Mouse (Mus musculus) midbrain, embryonic 12.5 days (tissue): ENCODE data around the gene Mlec. TPM values are rescaled to one million over a fixed set of nuclear protein-coding genes. Genes with fewer than 3 reads are reported as not detected.
"Not testable (repeated sequence)": the region's sequence is repeated elsewhere in the genome, so short reads cannot be mapped to it uniquely, and the experiment has no call there.

Experiments used
- ATAC-seq: fragments of 200-750 bp; cut with Nextera tagmentation; 2 replicates; pipeline ENCODE4 v1.8.0; 2017; ENCODE audit warnings: low read depth, moderate TSS enrichment, moderate library complexity; ENCODE audit not compliant: low FRiP score
- H3K27ac ChIP-seq: fragments of 300-500 bp; sonication (generic); replicated peaks from 2 replicates; pipeline ENCODE4 v1.5.1; 2016; ENCODE audit warnings: mild to moderate bottlenecking
- H3K27me3 ChIP-seq: fragments of 300-500 bp; sonication (generic); 2 replicates; pipeline ENCODE4 v1.6.1; 2016; ENCODE audit warnings: mild to moderate bottlenecking
- H3K36me3 ChIP-seq: fragments of 300-500 bp; sonication (generic); 2 replicates; pipeline ENCODE4 v1.6.1; 2016
- H3K4me1 ChIP-seq: fragments of 300-500 bp; sonication (generic); 2 replicates; pipeline ENCODE4 v1.6.1; 2016
- H3K4me2 ChIP-seq: fragments of 300-500 bp; sonication (generic); replicated peaks from 2 replicates; pipeline ENCODE4 v1.6.1; 2016; ENCODE audit warnings: mild to moderate bottlenecking, moderate library complexity
- H3K4me3 ChIP-seq: fragments of 300-500 bp; sonication (generic); 2 replicates; pipeline ENCODE4 v1.5.1; 2016; ENCODE audit warnings: mild to moderate bottlenecking
- H3K9ac ChIP-seq: fragments of 300-500 bp; sonication (generic); replicated peaks from 2 replicates; pipeline ENCODE4 v1.6.1; 2016; ENCODE audit warnings: mild to moderate bottlenecking, moderate library complexity
- H3K9me3 ChIP-seq: fragments of 300-500 bp; sonication (generic); 2 replicates; pipeline ENCODE4 v1.6.1; 2016; ENCODE audit warnings: mild to moderate bottlenecking
- WGBS: fragments of 180-500 bp; shearing (Covaris S2); methylation state at CpG from one replicate; pipeline ENCODE4 v1.1.7; 2016; 5-methylcytosine and 5-hydroxymethylcytosine counted together
- polyA plus RNA-seq: library from polyadenylated mRNA; unstranded; fragments of >200 nt; fragmentation: Nextera tagmentation; extraction: Ambion mirVana; gene quantifications from 2 replicates; pipeline ENCODE4 v1.2.1, GENCODE M21; 2016

Gene Mlec
- polyA plus RNA-seq, 1 experiment from 2014 or later = 50.0 TPM

GRCm38 (mm10) chr5:115113244-115113643 lies 44.7 kb downstream of the Mlec start:
- Histone ChIP-seq H3K9ac (no peak overlapping the region), H3K27me3 (no peaks in the 10 kb centered on the region), H3K4me1 (peaks cover 10% of the 10 kb centered on the region; the same call in 1 of the 2 replicates), H3K4me2 (no peak overlapping the region), H3K36me3 (peaks cover 48% of the 10 kb centered on the region), H3K9me3 (no peaks in the 10 kb centered on the region), H3K4me3 (no peak overlapping the region), H3K27ac (no peak overlapping the region)
- WGBS = 96% methylated on average over 12 of the region's 12 CpGs
- no peak for ATAC-seq

GRCm38 (mm10) chr5:115111156-115111555 lies 46.8 kb downstream of the Mlec start:
- Histone ChIP-seq H3K4me3 (no peak overlapping the region), H3K9me3 (no peaks in the 10 kb centered on the region), H3K27ac (no peak overlapping the region), H3K4me1 (peaks cover 10% of the 10 kb centered on the region; the same call in 1 of the 2 replicates), H3K9ac (no peak overlapping the region), H3K4me2 (no peak overlapping the region), H3K36me3 (peaks cover 35% of the 10 kb centered on the region), H3K27me3 (no peaks in the 10 kb centered on the region)
- no peak for ATAC-seq
- WGBS = 99% methylated on average over 8 of the region's 8 CpGs

GRCm38 (mm10) chr5:115103253-115103652 lies 54.7 kb downstream of the Mlec start:
- H3K27ac ChIP-seq, H3K4me3 ChIP-seq, ATAC-seq, H3K27me3 ChIP-seq, H3K4me2 ChIP-seq, H3K9ac ChIP-seq, H3K9me3 ChIP-seq, H3K4me1 ChIP-seq: not testable (repeated sequence)
- H3K36me3 ChIP-seq = peaks cover 24% of the 10 kb centered on the region
- 96% methylated on average over 23 of the region's 23 CpGs for WGBS

- WGBS = 92% methylated on average over 2 of the region's 2 CpGs
- Histone ChIP-seq H3K27me3 (no peaks in the 10 kb centered on the region), H3K36me3 (peaks cover 31% of the 10 kb centered on the region), H3K9ac (no peak overlapping the region), H3K4me2 (no peak overlapping the region), H3K4me3 (no peak overlapping the region), H3K4me1 (no peaks in the 10 kb centered on the region), H3K27ac (no peak overlapping the region), H3K9me3 (no peaks in the 10 kb centered on the region)
- ATAC-seq = no peak
Observed at GRCm38 (mm10) chr5:115102231-115102630, 55.7 kb downstream of the Mlec start.

GRCm38 (mm10) chr5:115100473-115100872 lies 57.5 kb downstream of the Mlec start:
- H3K4me3 ChIP-seq = no peak overlapping the region
- H3K9me3 ChIP-seq = no peaks in the 10 kb centered on the region
- H3K4me2 ChIP-seq = no peak overlapping the region
- ATAC-seq = no peak
- no peaks in the 10 kb centered on the region for H3K4me1 ChIP-seq
- no peak overlapping the region for H3K27ac ChIP-seq
- 87% methylated on average over 6 of the region's 6 CpGs for WGBS
- H3K9ac ChIP-seq = no peak overlapping the region
- peaks cover 49% of the 10 kb centered on the region for H3K36me3 ChIP-seq
- no peaks in the 10 kb centered on the region for H3K27me3 ChIP-seq

- Histone ChIP-seq H3K36me3 (peaks cover 53% of the 10 kb centered on the region), H3K4me3 (no peak overlapping the region), H3K9ac (no peak overlapping the region), H3K4me2 (no peak overlapping the region), H3K9me3 (no peaks in the 10 kb centered on the region), H3K4me1 (no peaks in the 10 kb centered on the region), H3K27me3 (no peaks in the 10 kb centered on the region), H3K27ac (no peak overlapping the region)
- ATAC-seq = no peak
- 87% methylated on average over 9 of the region's 9 CpGs for WGBS
Observed at GRCm38 (mm10) chr5:115099991-115100390, 58.0 kb downstream of the Mlec start.

- H3K4me1 ChIP-seq = no peaks in the 10 kb centered on the region
- no peaks in the 10 kb centered on the region for H3K9me3 ChIP-seq
- no peak overlapping the region for H3K9ac ChIP-seq
- WGBS = 89% methylated on average over 5 of the region's 5 CpGs
- H3K27me3 ChIP-seq = no peaks in the 10 kb centered on the region
- no peak overlapping the region for H3K4me3 ChIP-seq
- peaks cover 58% of the 10 kb centered on the region for H3K36me3 ChIP-seq
- H3K27ac ChIP-seq = no peak overlapping the region
- no peak for ATAC-seq
- no peak overlapping the region for H3K4me2 ChIP-seq
Observed at GRCm38 (mm10) chr5:115099530-115099929, 58.4 kb downstream of the Mlec start.

- H3K27me3 ChIP-seq = no peaks in the 10 kb centered on the region
- H3K36me3 ChIP-seq = peaks cover 59% of the 10 kb centered on the region
- 98% methylated on average over 8 of the region's 8 CpGs for WGBS
- no peak within 1 kb of the TSS for H3K4me2 ChIP-seq
- no peak within 1 kb of the TSS for H3K4me3 ChIP-seq
- no peak for ATAC-seq
- no peaks in the 10 kb centered on the region for H3K9me3 ChIP-seq
- no peak within 1 kb of the TSS for H3K9ac ChIP-seq
- H3K27ac ChIP-seq = no peak within 1 kb of the TSS
- no peaks in the 10 kb centered on the region for H3K4me1 ChIP-seq
Observed at GRCm38 (mm10) chr5:115098195-115098594, 59.8 kb downstream of the Mlec start, which contains the start of gene Gm10401. Gm10401 (minus strand) TSS chr5:115098295.

Other genes with a start within 250 kb of the Mlec start
- gene Oasl1, start 234.9 kb downstream of the Mlec start, polyA plus RNA-seq = 0.19 TPM in 1 of 2 replicates, not detected in the other
- 62.9 and 63.1 TPM in 2 replicates for gene 2210016L21Rik, start 216.0 kb downstream of the Mlec start, polyA plus RNA-seq
- 0.05 and 0.07 TPM in 2 replicates for gene Hnf1a, start 187.1 kb downstream of the Mlec start, polyA plus RNA-seq
- gene Sppl3, start 147.0 kb downstream of the Mlec start, polyA plus RNA-seq = 16.6 and 17.0 TPM in 2 replicates
- 25.3 and 31.3 TPM in 2 replicates for gene Gm10401, start 59.9 kb downstream of the Mlec start, polyA plus RNA-seq
- gene Acads, start 38.8 kb downstream of the Mlec start, polyA plus RNA-seq = 38.1 and 38.5 TPM in 2 replicates
- 62.3 and 65.9 TPM in 2 replicates for gene Unc119b, start 23.2 kb downstream of the Mlec start, polyA plus RNA-seq
- 2.3 and 3.6 TPM in 2 replicates for gene Cabp1, start 36.2 kb upstream of the Mlec start, polyA plus RNA-seq
- 76.7 and 79.0 TPM in 2 replicates for gene Pop5, start 77.7 kb upstream of the Mlec start, polyA plus RNA-seq
- 196 and 208 TPM in 2 replicates for gene Rnf10, start 114.7 kb upstream of the Mlec start, polyA plus RNA-seq
- gene Coq5, start 121.5 kb upstream of the Mlec start, polyA plus RNA-seq = 48.5 and 52.8 TPM in 2 replicates
- 1,312 and 1,433 TPM in 2 replicates for gene Dynll1, start 142.8 kb upstream of the Mlec start, polyA plus RNA-seq
- gene Srsf9, start 169.0 kb upstream of the Mlec start, polyA plus RNA-seq = 346 and 358 TPM in 2 replicates
- gene Gatc, start 183.0 kb upstream of the Mlec start, polyA plus RNA-seq = 39.7 and 43.6 TPM in 2 replicates
- gene Triap1, start 183.0 kb upstream of the Mlec start, polyA plus RNA-seq = 50.8 and 57.3 TPM in 2 replicates
- 768 and 803 TPM in 2 replicates for gene Cox6a1, start 190.8 kb upstream of the Mlec start, polyA plus RNA-seq